Mouse (Mus musculus): ENCODE data around the gene Nos1ap. TPM values are rescaled to one million over a fixed set of nuclear protein-coding genes. Genes with fewer than 3 reads are reported as not detected.

The Nos1ap gene
- polyA plus RNA-seq, 1 experiment = 50.1 TPM

DNA sequence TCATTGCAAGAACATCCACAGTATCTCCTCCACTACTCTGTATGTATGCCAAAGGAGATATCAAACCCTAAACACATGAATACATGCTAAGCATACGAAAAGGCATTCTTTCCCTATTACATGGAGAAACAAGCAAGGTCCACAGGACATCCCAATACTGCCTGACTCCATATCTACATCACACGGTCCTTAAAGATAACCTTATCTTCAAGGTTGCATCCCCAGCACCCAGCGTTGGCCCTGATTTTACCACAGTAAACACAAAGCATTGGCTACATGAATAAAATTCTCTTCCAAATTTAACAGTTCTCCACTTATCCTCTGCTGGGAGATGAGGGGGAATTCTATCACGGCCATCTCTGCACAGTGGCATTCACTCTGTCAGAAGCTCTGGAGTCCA is 22.7 kb downstream of the Nos1ap start:
- no peaks in the 10 kb centered on the region for H3K4me1 ChIP-seq (ENCODE audit: control insufficient read depth, insufficient read depth, low read length)
- H3K27me3 ChIP-seq (ENCODE audit: control insufficient read depth, insufficient read depth, low read length) = no peaks in the 10 kb centered on the region
- TF ChIP-seq POLR2A (IDR thresholded peaks at IDR 0.05; ENCODE audit: borderline replicate concordance, insufficient read depth, low read length) (no peak), CTCF (IDR thresholded peaks at IDR 0.05; ENCODE audit: borderline replicate concordance, insufficient read depth, low read depth, low read length) (no peak)
- no peak for DNase-seq
- WGBS = 96% methylated on average over 4 of the region's 4 CpGs
- no peak overlapping the region for H3K4me3 ChIP-seq (replicated peaks; ENCODE audit: insufficient read depth, low read depth, low read length)
- no peak overlapping the region for H3K27ac ChIP-seq (ENCODE audit: insufficient read depth, low read length)

- Histone ChIP-seq H3K27me3 (ENCODE audit: control insufficient read depth, insufficient read depth, low read length) (no peaks in the 10 kb centered on the region), H3K4me3 (replicated peaks; ENCODE audit: insufficient read depth, low read depth, low read length) (no peak overlapping the region), H3K27ac (ENCODE audit: insufficient read depth, low read length) (no peak overlapping the region), H3K4me1 (ENCODE audit: control insufficient read depth, insufficient read depth, low read length) (no peaks in the 10 kb centered on the region)
- WGBS = 94% methylated on average over 2 of the region's 2 CpGs
- no peak for DNase-seq
- TF ChIP-seq CTCF (IDR thresholded peaks at IDR 0.05; ENCODE audit: borderline replicate concordance, insufficient read depth, low read depth, low read length) (no peak), POLR2A (IDR thresholded peaks at IDR 0.05; ENCODE audit: borderline replicate concordance, insufficient read depth, low read length) (no peak)
These were observed 23.1 kb downstream of the Nos1ap start for GRCm38 (mm10) chr1:170566538-170566937.

GRCm38 (mm10) chr1:170564926-170565325 is 24.7 kb downstream of the Nos1ap start:
- Histone ChIP-seq H3K4me3 (replicated peaks; ENCODE audit: insufficient read depth, low read depth, low read length) (no peak overlapping the region), H3K4me1 (ENCODE audit: control insufficient read depth, insufficient read depth, low read length) (no peaks in the 10 kb centered on the region), H3K27ac (ENCODE audit: insufficient read depth, low read length) (no peak overlapping the region), H3K27me3 (ENCODE audit: control insufficient read depth, insufficient read depth, low read length) (no peaks in the 10 kb centered on the region)
- no peak for TF ChIP-seq POLR2A (IDR thresholded peaks at IDR 0.05; ENCODE audit: borderline replicate concordance, insufficient read depth, low read length)
- TF ChIP-seq CTCF (IDR thresholded peaks at IDR 0.05; ENCODE audit: borderline replicate concordance, insufficient read depth, low read depth, low read length) = no peak
- 95% methylated on average over 3 of the region's 3 CpGs for WGBS
- DNase-seq = no peak

DNA sequence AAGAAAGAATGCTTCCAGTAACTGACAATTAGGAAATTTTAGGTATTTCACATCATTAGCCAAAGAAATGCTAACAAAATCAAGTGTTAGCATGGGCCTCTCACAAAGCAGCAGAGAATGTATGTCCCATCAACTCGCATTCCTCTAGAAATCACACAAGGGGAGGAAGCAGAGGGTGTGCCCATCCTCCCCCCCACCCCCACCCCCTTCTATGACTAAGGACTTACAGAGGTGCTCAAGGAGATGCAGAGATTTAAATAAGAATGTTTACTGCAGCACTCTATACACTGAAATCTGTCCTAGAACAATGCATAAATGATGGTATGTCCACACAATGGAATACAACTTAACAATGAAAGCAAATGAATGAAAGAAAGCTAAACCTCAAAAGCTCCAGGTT is 27.2 kb downstream of the Nos1ap start:
- no peak for TF ChIP-seq POLR2A (IDR thresholded peaks at IDR 0.05; ENCODE audit: borderline replicate concordance, insufficient read depth, low read length)
- TF ChIP-seq CTCF (IDR thresholded peaks at IDR 0.05; ENCODE audit: borderline replicate concordance, insufficient read depth, low read depth, low read length) = no peak
- Histone ChIP-seq H3K4me3 (replicated peaks; ENCODE audit: insufficient read depth, low read depth, low read length) (no peak overlapping the region), H3K27ac (ENCODE audit: insufficient read depth, low read length) (no peak overlapping the region), H3K27me3 (ENCODE audit: control insufficient read depth, insufficient read depth, low read length) (no peaks in the 10 kb centered on the region), H3K4me1 (ENCODE audit: control insufficient read depth, insufficient read depth, low read length) (no peaks in the 10 kb centered on the region)
- 90% methylated on average over 1 of the region's 1 CpGs for WGBS
- no peak for DNase-seq

- WGBS = 84% methylated on average over 3 of the region's 3 CpGs
- TF ChIP-seq POLR2A (IDR thresholded peaks at IDR 0.05; ENCODE audit: borderline replicate concordance, insufficient read depth, low read length) (no peak), CTCF (IDR thresholded peaks at IDR 0.05; ENCODE audit: borderline replicate concordance, insufficient read depth, low read depth, low read length) (no peak)
These were observed 28.9 kb downstream of the Nos1ap start for GRCm38 (mm10) chr1:170560768-170561167.

GRCm38 (mm10) chr1:170557962-170558361 is 31.7 kb downstream of the Nos1ap start:
- DNase-seq = no peak
- WGBS = 92% methylated on average over 4 of the region's 4 CpGs

More at GRCm38 (mm10) chr1:170560768-170561167, 28.9 kb downstream of the Nos1ap start:
- Histone ChIP-seq H3K27ac (ENCODE audit: insufficient read depth, low read length) (no peak overlapping the region), H3K4me1 (ENCODE audit: control insufficient read depth, insufficient read depth, low read length) (peaks cover 5% of the 10 kb centered on the region; the same call in 1 of the 2 replicates), H3K27me3 (ENCODE audit: control insufficient read depth, insufficient read depth, low read length) (no peaks in the 10 kb centered on the region), H3K4me3 (replicated peaks; ENCODE audit: insufficient read depth, low read depth, low read length) (no peak overlapping the region)
- no peak for DNase-seq

DNA sequence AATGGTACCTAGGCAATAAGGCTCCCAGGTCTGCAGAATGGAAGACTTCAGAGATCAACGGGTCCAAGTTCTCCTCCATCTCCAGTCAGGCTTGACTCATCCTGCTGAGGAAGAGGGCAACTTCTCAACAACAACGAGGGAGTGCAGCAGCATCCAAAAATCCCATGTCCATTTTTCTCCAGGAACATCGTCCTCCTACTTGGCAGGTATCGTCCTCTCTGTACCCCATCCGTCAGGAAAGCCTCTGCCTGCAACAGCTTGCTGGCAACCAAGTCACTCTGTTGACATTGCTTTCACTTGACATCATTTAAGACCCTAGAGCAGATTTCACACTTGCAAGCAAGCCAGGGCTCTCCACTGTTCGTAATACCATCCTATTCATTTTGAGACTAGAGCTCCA is 33.0 kb downstream of the Nos1ap start:
- DNase-seq = no peak
- Histone ChIP-seq H3K27ac (ENCODE audit: insufficient read depth, low read length) (no peak overlapping the region), H3K4me3 (replicated peaks; ENCODE audit: insufficient read depth, low read depth, low read length) (no peak overlapping the region), H3K4me1 (ENCODE audit: control insufficient read depth, insufficient read depth, low read length) (peaks cover 11% of the 10 kb centered on the region), H3K27me3 (ENCODE audit: control insufficient read depth, insufficient read depth, low read length) (no peaks in the 10 kb centered on the region)
- TF ChIP-seq CTCF (IDR thresholded peaks at IDR 0.05; ENCODE audit: borderline replicate concordance, insufficient read depth, low read depth, low read length) = no peak
- TF ChIP-seq POLR2A (IDR thresholded peaks at IDR 0.05; ENCODE audit: borderline replicate concordance, insufficient read depth, low read length) = no peak
- 63% methylated on average over 6 of the region's 6 CpGs for WGBS

More at GRCm38 (mm10) chr1:170557962-170558361, 31.7 kb downstream of the Nos1ap start:
- Histone ChIP-seq H3K4me1 (ENCODE audit: control insufficient read depth, insufficient read depth, low read length) (peaks cover 11% of the 10 kb centered on the region), H3K27ac (ENCODE audit: insufficient read depth, low read length) (no peak overlapping the region), H3K27me3 (ENCODE audit: control insufficient read depth, insufficient read depth, low read length) (no peaks in the 10 kb centered on the region), H3K4me3 (replicated peaks; ENCODE audit: insufficient read depth, low read depth, low read length) (no peak overlapping the region)
- TF ChIP-seq POLR2A (IDR thresholded peaks at IDR 0.05; ENCODE audit: borderline replicate concordance, insufficient read depth, low read length) = no peak

DNA sequence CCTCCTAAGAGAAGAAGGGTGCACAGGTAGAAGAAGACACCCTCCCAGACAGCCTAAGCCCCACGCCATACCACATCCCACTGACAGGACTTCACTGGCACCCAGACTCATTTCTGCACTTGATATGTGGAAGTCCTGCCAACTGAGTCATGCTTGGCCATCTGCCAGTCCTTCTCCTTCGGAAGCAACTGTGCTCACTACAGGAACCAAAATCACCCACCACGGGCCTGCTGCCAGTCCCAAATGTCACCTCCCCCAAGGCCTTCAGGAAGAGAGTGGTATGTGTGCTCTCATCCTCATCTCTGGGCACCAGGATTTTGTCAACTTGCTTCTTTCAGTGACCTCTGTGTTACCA is 34.7 kb downstream of the Nos1ap start:
- H3K4me3 ChIP-seq (replicated peaks; ENCODE audit: insufficient read depth, low read depth, low read length) = no peak overlapping the region
- 10% methylated on average over 3 of the region's 3 CpGs for WGBS

More for the DNA sequence above, 34.7 kb downstream of the Nos1ap start:
- Histone ChIP-seq H3K4me1 (ENCODE audit: control insufficient read depth, insufficient read depth, low read length) (peaks cover 11% of the 10 kb centered on the region), H3K27ac (ENCODE audit: insufficient read depth, low read length) (no peak overlapping the region), H3K27me3 (ENCODE audit: control insufficient read depth, insufficient read depth, low read length) (no peaks in the 10 kb centered on the region)
- DNase-seq = peak; percentile 56 to 69
- no peak for TF ChIP-seq CTCF (IDR thresholded peaks at IDR 0.05; ENCODE audit: borderline replicate concordance, insufficient read depth, low read depth, low read length)
- no peak for TF ChIP-seq POLR2A (IDR thresholded peaks at IDR 0.05; ENCODE audit: borderline replicate concordance, insufficient read depth, low read length)

All from cerebellum, adult 2 months (tissue).